Mouse (Mus musculus): ENCODE results near the gene St3gal4.

- TF ChIP-seq POLR2A (IDR thresholded peaks at IDR 0.05; ENCODE audit: borderline replicate concordance, insufficient read depth, low read length) (no peak), CTCF (IDR thresholded peaks at IDR 0.05; ENCODE audit: borderline replicate concordance, insufficient read depth, low read depth, low read length) (no peak)
Observed at GRCm38 (mm10) chr9:35055528-35056330, 63.3 kb downstream of the St3gal4 start.
